Mouse (Mus musculus) bone marrow macrophage, adult 2 months (primary cell): ENCODE data around the gene Gm39566.

Experiments
- CTCF ChIP-seq: IDR thresholded peaks from 2 replicates; pipeline ENCODE4 v1.5.1; 2012; ENCODE audit warnings: low read depth, mild to moderate bottlenecking, low read length, moderate library complexity
- POLR2A ChIP-seq: IDR thresholded peaks from 2 replicates; pipeline ENCODE4 v1.6.1; 2012; ENCODE audit warnings: mild to moderate bottlenecking, low read depth, low read length, borderline replicate concordance

GRCm38 (mm10) chr11:69835966-69836335 lies 20.9 kb upstream of the Gm39566 start:
- TF ChIP-seq CTCF: no peak
- TF ChIP-seq POLR2A: no peak
